Mouse (Mus musculus) forebrain, embryonic 10.5 days (tissue): Measurements from ENCODE around the gene Smarca1. TPM values are rescaled to one million over a fixed set of nuclear protein-coding genes. Genes with fewer than 3 reads are reported as not detected.
A peak's percentile ranks its signal among the peaks of the same experiment; 100 is the strongest.

Experiments used
- DNase-seq: peaks from one replicate; pipeline ENCODE4 v3.0.0-alpha.2; 2017; ENCODE audit warnings: low spot score; ENCODE audit errors: extremely low spot score
- H3K27ac ChIP-seq: fragments of 300-500 bp; sonication (generic); 2 replicates; pipeline ENCODE4 v1.5.1; 2016; ENCODE audit warnings: mild to moderate bottlenecking
- H3K27me3 ChIP-seq: fragments of 300-500 bp; sonication (generic); 2 replicates; pipeline ENCODE4 v1.6.1; 2016; ENCODE audit warnings: mild to moderate bottlenecking; ENCODE audit not compliant: poor library complexity, severe bottlenecking
- H3K36me3 ChIP-seq: fragments of 300-500 bp; sonication (generic); replicated peaks from 2 replicates; pipeline ENCODE4 v1.6.1; 2016; ENCODE audit warnings: mild to moderate bottlenecking, moderate library complexity
- H3K4me1 ChIP-seq: fragments of 300-500 bp; sonication (generic); 2 replicates; pipeline ENCODE4 v1.6.1; 2016
- H3K4me3 ChIP-seq: fragments of 300-500 bp; sonication (generic); 2 replicates; pipeline ENCODE4 v1.5.1; 2016; ENCODE audit warnings: mild to moderate bottlenecking, moderate library complexity
- H3K9me3 ChIP-seq: fragments of 300-500 bp; sonication (generic); 2 replicates; pipeline ENCODE4 v1.6.1; 2016; ENCODE audit warnings: mild to moderate bottlenecking, moderate library complexity
- WGBS: fragments of 180-500 bp; shearing (Covaris S2); methylation state at CpG from one replicate; pipeline ENCODE4 v1.1.7; 2016; 5-methylcytosine and 5-hydroxymethylcytosine counted together
- polyA plus RNA-seq: library from polyadenylated mRNA; unstranded; fragments of >200 nt; fragmentation: Nextera tagmentation; extraction: Ambion mirVana; gene quantifications from 2 replicates; pipeline ENCODE4 v1.2.1, GENCODE M21; 2016

The Smarca1 gene
- polyA plus RNA-seq, 1 experiment from 2014 or later = 15.5 TPM

GRCm38 (mm10) chrX:47891243-47891906, 1.4 kb downstream of the Smarca1 start:
- H3K27me3 ChIP-seq = 0 out of 2 replicates have a peak, but pooled peaks cover 4% of the 10 kb centered on the region
- 13% methylated on average over 10 of the region's 12 CpGs for WGBS
- no peaks in the 10 kb centered on the region for H3K36me3 ChIP-seq
- H3K27ac ChIP-seq = peak overlapping the region; percentile 86
- peak; percentile 14 for DNase-seq
- H3K4me1 ChIP-seq = peaks cover 5% of the 10 kb centered on the region
- no peaks in the 10 kb centered on the region for H3K9me3 ChIP-seq
- peak overlapping the region; percentile 67 for H3K4me3 ChIP-seq

- Histone ChIP-seq H3K4me1 (peaks cover 5% of the 10 kb centered on the region), H3K27ac (no peak overlapping the region), H3K36me3 (0 out of 2 replicates have a peak, but pooled peaks cover 2% of the 10 kb centered on the region), H3K4me3 (no peak overlapping the region), H3K9me3 (no peaks in the 10 kb centered on the region), H3K27me3 (no peaks in the 10 kb centered on the region)
- DNase-seq = no peak
- 82% methylated on average over 2 of the region's 2 CpGs for WGBS
Measured at GRCm38 (mm10) chrX:47887401-47887800, 5.4 kb downstream of the Smarca1 start.

GRCm38 (mm10) chrX:47882813-47883212, 10.0 kb downstream of the Smarca1 start:
- DNase-seq = no peak
- no peak overlapping the region for H3K27ac ChIP-seq

GRCm38 (mm10) chrX:47880052-47880451, 12.7 kb downstream of the Smarca1 start:
- 0 out of 2 replicates have a peak, but pooled peaks cover 2% of the 10 kb centered on the region for H3K36me3 ChIP-seq
- H3K4me3 ChIP-seq = no peak overlapping the region
- H3K4me1 ChIP-seq = no peaks in the 10 kb centered on the region
- no peak overlapping the region for H3K27ac ChIP-seq
- 87% methylated on average over 2 of the region's 2 CpGs for WGBS
- no peaks in the 10 kb centered on the region for H3K9me3 ChIP-seq
- no peak for DNase-seq
- H3K27me3 ChIP-seq = no peaks in the 10 kb centered on the region

More at GRCm38 (mm10) chrX:47882813-47883212, 10.0 kb downstream of the Smarca1 start:
- H3K36me3 ChIP-seq = 0 out of 2 replicates have a peak, but pooled peaks cover 2% of the 10 kb centered on the region
- no peak overlapping the region for H3K4me3 ChIP-seq
- no peaks in the 10 kb centered on the region for H3K4me1 ChIP-seq
- H3K9me3 ChIP-seq = no peaks in the 10 kb centered on the region
- no peaks in the 10 kb centered on the region for H3K27me3 ChIP-seq
- WGBS = 79% methylated on average over 6 of the region's 6 CpGs

- 89% methylated on average over 1 of the region's 1 CpGs for WGBS
- H3K27me3 ChIP-seq = no peaks in the 10 kb centered on the region
- no peaks in the 10 kb centered on the region for H3K9me3 ChIP-seq
- H3K36me3 ChIP-seq = no peaks in the 10 kb centered on the region; the same call in 1 of the 2 replicates
- H3K27ac ChIP-seq = no peak overlapping the region
- no peaks in the 10 kb centered on the region for H3K4me1 ChIP-seq
- no peak for DNase-seq
- H3K4me3 ChIP-seq = no peak overlapping the region
Measured at GRCm38 (mm10) chrX:47858544-47858943, 34.2 kb downstream of the Smarca1 start.

GRCm38 (mm10) chrX:47835835-47836195, 57.0 kb downstream of the Smarca1 start:
- Histone ChIP-seq H3K27ac (no peak overlapping the region), H3K4me3 (no peak overlapping the region), H3K36me3 (no peaks in the 10 kb centered on the region), H3K4me1 (no peaks in the 10 kb centered on the region), H3K27me3 (no peaks in the 10 kb centered on the region), H3K9me3 (no peaks in the 10 kb centered on the region)
- no peak for DNase-seq
- 81% methylated on average over 1 of the region's 1 CpGs for WGBS

- WGBS = 79% methylated on average over 6 of the region's 6 CpGs
- Histone ChIP-seq H3K4me1 (no peaks in the 10 kb centered on the region), H3K27ac (no peak overlapping the region), H3K36me3 (no peaks in the 10 kb centered on the region), H3K9me3 (no peaks in the 10 kb centered on the region), H3K4me3 (no peak overlapping the region), H3K27me3 (no peaks in the 10 kb centered on the region)
- no peak for DNase-seq
Measured at GRCm38 (mm10) chrX:47835098-47835834, 57.5 kb downstream of the Smarca1 start.

GRCm38 (mm10) chrX:47833431-47833830, 59.3 kb downstream of the Smarca1 start:
- no peaks in the 10 kb centered on the region for H3K27me3 ChIP-seq
- H3K4me3 ChIP-seq = no peak overlapping the region
- no peaks in the 10 kb centered on the region for H3K9me3 ChIP-seq
- no peak for DNase-seq
- 88% methylated on average over 2 of the region's 2 CpGs for WGBS
- H3K36me3 ChIP-seq = no peaks in the 10 kb centered on the region
- no peaks in the 10 kb centered on the region for H3K4me1 ChIP-seq
- H3K27ac ChIP-seq = no peak overlapping the region

GRCm38 (mm10) chrX:47820566-47820965, 72.2 kb downstream of the Smarca1 start:
- H3K9me3 ChIP-seq = no peaks in the 10 kb centered on the region
- H3K27me3 ChIP-seq = no peaks in the 10 kb centered on the region
- H3K36me3 ChIP-seq = no peaks in the 10 kb centered on the region
- no peak for DNase-seq
- WGBS = 80% methylated on average over 2 of the region's 2 CpGs
- H3K4me1 ChIP-seq = no peaks in the 10 kb centered on the region
- no peak overlapping the region for H3K4me3 ChIP-seq
- H3K27ac ChIP-seq = no peak overlapping the region

GRCm38 (mm10) chrX:47808717-47809116, 84.1 kb downstream of the Smarca1 start:
- H3K27ac ChIP-seq = no peak overlapping the region
- H3K4me3 ChIP-seq = no peak overlapping the region
- no peaks in the 10 kb centered on the region for H3K4me1 ChIP-seq
- no peaks in the 10 kb centered on the region for H3K27me3 ChIP-seq
- H3K9me3 ChIP-seq = no peaks in the 10 kb centered on the region
- no peak for DNase-seq
- 81% methylated on average over 2 of the region's 2 CpGs for WGBS
- H3K36me3 ChIP-seq = no peaks in the 10 kb centered on the region

GRCm38 (mm10) chrX:47764440-47764839, 128.3 kb downstream of the Smarca1 start:
- H3K27ac ChIP-seq = no peak overlapping the region
- WGBS = 84% methylated on average over 1 of the region's 1 CpGs
- H3K4me3 ChIP-seq = no peak overlapping the region
- no peaks in the 10 kb centered on the region for H3K9me3 ChIP-seq
- no peaks in the 10 kb centered on the region for H3K36me3 ChIP-seq
- H3K27me3 ChIP-seq = no peaks in the 10 kb centered on the region
- no peak for DNase-seq
- no peaks in the 10 kb centered on the region for H3K4me1 ChIP-seq

GRCm38 (mm10) chrX:47760212-47760611, 132.6 kb downstream of the Smarca1 start:
- Histone ChIP-seq H3K4me1 (no peaks in the 10 kb centered on the region), H3K27me3 (no peaks in the 10 kb centered on the region), H3K36me3 (no peaks in the 10 kb centered on the region), H3K4me3 (no peak overlapping the region), H3K9me3 (no peaks in the 10 kb centered on the region), H3K27ac (no peak overlapping the region)
- 83% methylated on average over 1 of the region's 1 CpGs for WGBS
- DNase-seq = no peak
